Mouse (Mus musculus) olfactory bulb, adult 2 months (tissue): ENCODE results near the gene Strada.

Source experiments
- CTCF ChIP-seq: fragments of 200-500 bp; IDR thresholded peaks from 2 replicates; pipeline ENCODE4 v1.5.1; 2012; ENCODE audit warnings: low read depth, mild to moderate bottlenecking, low read length, moderate library complexity; ENCODE audit not compliant: insufficient read depth
- POLR2A ChIP-seq: fragments of 200-500 bp; IDR thresholded peaks from 2 replicates; pipeline ENCODE4 v1.6.1; 2012; ENCODE audit warnings: mild to moderate bottlenecking, low read depth, low read length, moderate library complexity; ENCODE audit not compliant: insufficient read depth

- TF ChIP-seq CTCF, result no peak
- TF ChIP-seq POLR2A, result no peak
Measured at GRCm38 (mm10) chr11:106202123-106202465, at the start of gene Strada.
